Mouse (Mus musculus): ENCODE results near the gene Olfr888.

Gene Olfr888

GRCm38 (mm10) chr9:38107828-38108227 lies at the start of gene Olfr888:
TSS of gene Olfr888 (plus strand) at chr9:38108128.
- no peak for DNase-seq

GRCm38 (mm10) chr9:38061022-38061421 lies 46.9 kb upstream of the Olfr888 start, which contains the start of gene Olfr885:
TSS of gene Olfr885 (plus strand) at chr9:38061322.
- no peak for DNase-seq

DNA sequence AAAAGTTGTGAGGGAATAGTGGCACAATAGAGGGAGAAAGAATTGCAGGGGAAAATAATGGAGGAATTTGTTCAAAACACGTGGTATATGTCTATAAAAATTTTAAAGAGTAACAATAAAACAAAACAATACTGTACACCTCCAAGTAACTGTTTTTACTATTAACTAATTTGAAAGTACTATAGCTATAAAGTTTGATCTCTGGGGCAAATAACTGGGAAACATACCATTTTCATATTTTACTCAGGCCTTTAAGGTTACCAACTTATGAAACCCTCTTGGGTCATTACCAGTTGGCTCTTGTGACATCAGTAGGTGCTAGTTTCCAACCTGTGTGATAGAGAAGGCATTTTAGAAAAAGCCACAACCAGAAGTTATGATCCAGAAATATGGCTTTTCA lies 24.2 kb upstream of the Olfr888 start, which contains the start of gene Olfr887:
TSS of gene Olfr887 (plus strand) at position 301 of the 400 bp plus-strand sequence.
- DNase-seq, result no peak

DNA sequence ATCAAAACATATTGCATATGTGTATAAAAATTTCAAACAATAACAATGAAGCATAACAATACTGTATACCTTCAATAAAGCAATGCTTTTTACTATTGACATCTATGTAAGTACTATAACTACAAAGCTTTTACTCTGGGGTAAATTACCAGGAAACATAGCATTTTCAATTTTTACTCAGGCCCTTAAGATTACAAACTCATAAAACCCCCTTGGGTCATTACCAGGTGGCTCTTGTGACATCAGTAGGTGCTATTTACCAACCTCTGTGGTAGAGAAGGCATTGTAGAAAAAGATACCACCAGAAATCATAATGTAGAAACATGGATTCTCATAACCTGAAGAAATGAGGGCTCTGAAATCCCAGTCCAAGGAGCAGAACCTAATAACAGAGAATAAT lies 7.0 kb downstream of the Olfr888 start, which contains the start of gene Olfr889:
TSS of gene Olfr889 (plus strand) at position 301 of the 400 bp plus-strand sequence.
- DNase-seq, result no peak

DNA sequence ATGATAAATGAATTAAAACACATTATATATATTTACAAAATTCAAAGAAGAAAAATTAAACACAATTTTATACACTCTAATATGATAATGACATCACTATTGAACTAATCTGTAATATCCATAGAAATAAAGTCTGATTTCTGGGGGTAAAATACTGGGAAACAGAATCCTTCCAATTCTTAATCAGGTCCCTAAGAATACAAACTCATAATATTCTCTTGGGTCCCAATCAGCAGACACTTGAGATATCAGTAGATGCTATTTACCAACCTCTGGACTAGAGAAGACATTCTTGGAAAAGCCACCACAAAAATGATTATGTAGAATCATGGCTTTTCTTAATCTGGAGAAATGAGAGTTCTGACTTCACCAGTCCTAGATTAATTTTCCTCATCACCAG lies 34.3 kb downstream of the Olfr888 start, which contains the start of gene Olfr890:
TSS of gene Olfr890 (plus strand) at position 301 of the 400 bp plus-strand sequence.
- DNase-seq, result no peak
